Mouse (Mus musculus): ENCODE results near the gene Olfr419.

The Olfr419 gene

DNA sequence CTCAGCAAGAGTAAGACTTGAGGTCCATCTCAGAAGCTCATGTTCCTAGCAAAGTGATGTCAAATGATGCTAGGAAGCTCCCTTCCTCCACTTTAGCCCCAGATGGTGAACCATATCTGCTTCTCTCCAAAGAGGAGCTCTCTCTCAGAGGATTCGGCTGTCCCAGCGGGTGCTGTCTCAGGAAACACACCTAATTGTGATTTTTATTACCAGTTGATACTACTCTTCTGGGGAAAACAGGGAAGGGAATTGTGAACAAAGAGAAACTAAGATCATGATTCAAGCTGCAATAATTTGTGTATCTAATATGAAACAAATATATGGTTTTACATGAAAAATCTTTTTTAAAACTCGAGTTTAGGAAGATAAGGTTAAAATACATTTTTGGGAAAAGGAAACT lies at the start of gene Olfr419:
TSS of gene Olfr419 (minus strand) at position 101 of the 400 bp plus-strand sequence.
- DNase-seq (ENCODE audit: low spot score), result no peak

DNA sequence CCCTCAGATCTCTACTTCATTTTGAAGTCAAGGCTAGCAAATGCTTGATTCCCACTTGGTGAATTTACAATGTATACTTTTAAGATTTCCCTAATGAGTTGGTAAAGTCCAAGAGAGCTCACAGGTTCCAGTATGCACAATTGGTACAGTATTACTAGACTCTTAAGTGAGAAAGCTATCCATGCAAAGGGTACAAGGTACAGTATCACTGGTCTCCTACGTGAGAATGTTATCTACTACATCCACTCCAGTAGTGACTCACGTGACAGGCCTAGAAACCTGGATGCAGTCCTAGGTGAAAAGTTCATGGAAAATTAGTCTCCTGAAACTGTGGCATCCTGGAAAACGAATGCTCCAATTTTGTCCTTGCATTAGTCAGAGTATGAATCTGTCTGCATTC lies 18.8 kb upstream of the Olfr419 start:
- no peak for DNase-seq (ENCODE audit: low spot score)

DNA sequence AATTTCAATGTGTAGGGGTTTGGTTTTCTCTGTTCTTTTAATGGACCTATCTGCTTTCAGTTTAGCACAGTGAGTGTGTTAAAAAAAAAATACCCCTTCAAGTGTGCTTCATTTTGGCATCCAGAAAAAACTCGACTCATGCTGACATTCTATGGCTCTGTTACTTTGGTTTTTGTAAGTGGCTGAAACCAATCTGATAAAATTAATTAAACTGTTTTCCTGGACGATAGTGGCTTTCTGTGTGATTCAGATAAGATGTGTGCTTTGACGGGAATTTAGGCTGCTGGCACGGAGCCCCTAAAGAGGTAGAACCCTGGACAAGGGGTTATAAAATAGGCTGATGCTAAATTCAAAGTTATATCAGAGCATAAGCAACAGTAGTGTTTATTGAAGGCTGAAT lies 17.3 kb upstream of the Olfr419 start:
- DNase-seq (ENCODE audit: low spot score), result no peak

DNA sequence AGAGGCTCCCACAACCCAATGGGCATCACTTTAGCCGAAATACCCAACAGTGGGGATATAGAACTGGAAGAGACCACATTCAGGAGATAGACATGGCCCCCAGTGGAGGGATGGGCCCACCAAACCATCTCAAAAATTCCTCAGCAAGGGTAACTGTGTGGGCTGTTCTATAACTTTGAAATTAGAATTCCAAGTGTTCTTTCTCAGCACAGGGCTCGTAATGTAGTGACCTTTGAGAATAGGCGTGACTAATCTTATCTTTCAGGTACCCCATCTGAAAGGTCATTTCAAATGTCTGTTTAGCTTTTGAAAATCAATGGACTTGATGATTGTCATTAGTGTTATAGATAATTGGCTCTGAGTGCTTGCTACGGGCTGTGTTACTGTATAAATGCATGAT lies 16.0 kb upstream of the Olfr419 start:
- DNase-seq (ENCODE audit: low spot score), result no peak

DNA sequence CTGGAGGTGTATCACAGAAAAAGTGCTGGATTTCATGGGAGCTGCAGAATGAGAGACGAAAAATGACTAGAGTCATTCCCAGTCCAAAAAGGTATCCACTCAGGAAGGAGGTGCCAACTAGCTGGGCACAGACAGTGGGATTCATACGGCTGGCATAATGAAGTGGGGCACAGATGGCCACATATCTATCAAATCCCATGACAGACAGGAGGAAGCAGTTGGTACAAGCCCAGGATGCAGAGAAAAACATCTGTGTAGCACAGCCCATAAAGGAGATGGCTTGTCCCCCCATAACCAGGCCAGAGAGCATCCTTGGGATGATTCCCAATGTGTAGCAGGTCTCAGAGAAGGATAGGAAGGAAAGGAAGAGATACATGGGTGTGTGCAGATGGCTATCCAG lies 1.5 kb downstream of the Olfr419 start:
- no peak for DNase-seq (ENCODE audit: low spot score)

DNA sequence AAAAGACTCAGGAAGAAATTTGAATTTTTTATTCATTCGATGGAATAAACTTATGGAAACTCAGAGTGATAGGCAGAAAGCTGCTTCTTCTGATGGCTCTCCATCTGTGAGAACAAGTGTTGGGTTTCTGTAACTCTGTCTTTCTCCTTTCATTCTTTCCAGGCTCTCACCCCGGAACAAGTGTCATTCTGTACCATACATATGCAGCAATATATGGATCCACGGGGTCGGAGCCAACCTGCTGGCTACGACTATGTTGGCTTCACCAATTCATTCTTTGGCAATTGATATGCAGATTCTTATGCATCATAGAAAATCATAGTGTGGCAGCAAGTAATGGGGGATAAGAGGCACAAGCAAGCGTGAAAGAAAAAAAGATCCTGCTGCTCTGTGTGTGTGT lies 4.7 kb downstream of the Olfr419 start:
- no peak for DNase-seq (ENCODE audit: low spot score)

DNA sequence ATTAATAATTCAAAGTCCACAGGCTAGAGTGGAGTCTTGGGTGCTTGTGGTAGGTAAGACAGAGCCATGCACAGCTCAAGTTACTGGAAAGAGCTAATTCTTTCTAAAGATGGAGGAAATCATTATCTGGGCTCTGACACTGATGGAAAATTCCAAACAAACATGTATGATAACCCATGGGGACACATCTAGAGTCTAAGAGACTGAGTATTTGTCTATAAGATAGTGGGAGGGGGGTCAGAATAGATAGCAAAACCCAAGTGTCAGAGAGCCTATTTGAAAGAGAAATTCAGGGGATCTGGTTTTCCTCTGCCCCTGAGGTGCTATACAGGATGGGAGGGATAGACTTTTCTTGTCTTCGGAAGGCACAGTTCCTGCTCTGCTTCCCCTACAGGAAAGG lies 5.8 kb downstream of the Olfr419 start:
- DNase-seq (ENCODE audit: low spot score), result no peak

DNA sequence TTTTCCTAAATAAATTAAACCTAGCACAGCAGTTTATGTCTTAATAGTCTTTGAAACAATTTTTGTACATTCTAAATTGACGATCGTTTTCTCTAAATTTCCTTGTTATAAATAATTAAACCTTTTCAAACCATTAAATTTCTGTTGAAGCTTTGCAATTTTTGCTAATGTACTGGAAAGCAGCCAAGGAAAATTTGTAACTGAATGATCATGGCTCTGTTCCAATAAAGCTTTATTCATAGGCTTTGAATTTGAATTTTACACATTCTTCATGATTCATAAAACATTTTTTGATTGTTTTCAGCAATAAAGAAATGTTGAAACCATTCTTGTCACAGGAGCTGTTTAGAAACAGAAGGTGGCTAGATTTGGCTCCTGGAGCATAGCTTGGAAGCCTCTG lies 7.2 kb downstream of the Olfr419 start:
- DNase-seq (ENCODE audit: low spot score), result no peak

DNA sequence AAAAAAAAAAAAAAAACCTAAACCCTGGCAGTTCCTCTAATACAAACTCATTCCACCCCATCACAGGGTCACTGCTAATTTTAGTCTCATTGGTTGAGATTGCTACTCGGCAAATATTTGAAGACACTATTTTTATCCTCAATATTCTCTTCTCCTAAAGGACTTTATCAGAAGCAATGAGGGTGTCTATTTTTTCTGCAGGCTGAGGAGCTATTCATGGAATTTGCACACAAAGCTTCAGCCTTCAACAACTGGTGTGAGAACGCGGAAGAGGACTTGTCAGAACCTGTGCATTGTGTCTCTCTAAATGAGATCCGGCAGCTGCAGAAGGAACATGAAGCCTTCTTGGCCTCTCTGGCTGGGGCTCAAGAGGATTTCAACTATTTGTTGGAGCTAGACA lies 11.9 kb downstream of the Olfr419 start:
- DNase-seq (ENCODE audit: low spot score), result no peak

DNA sequence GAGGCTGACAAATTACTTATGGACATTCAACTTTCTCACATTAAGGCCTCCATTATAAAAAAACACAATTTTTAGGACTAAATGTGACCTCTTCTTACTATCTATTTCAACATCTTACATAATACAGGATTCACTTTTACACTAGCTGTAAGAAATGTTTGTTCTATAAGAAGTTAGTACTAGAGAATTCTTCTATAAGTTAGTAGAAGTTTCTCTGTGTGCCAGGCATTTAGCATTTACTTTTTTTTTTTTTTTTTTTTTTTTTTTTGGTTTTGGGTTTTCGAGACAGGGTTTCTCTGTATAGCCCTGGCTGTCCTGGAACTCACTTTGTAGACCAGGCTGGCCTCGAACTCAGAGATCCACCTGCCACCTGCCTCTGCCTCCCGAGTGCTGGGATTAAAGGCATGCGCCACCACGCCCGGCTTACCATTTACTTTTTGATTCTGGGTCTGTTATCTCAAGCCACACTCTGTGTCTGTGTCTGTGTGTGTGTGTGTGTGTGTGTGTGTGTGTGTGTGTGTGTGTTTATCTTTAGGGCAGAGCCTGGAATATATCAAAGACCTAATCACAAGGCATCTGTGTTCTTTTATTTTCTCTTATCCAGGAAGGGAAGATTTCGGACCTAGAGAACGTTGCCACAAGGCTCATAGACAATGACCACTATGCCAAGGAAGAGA lies 35.2 kb downstream of the Olfr419 start:
- DNase-seq (ENCODE audit: low spot score), result no peak

DNA sequence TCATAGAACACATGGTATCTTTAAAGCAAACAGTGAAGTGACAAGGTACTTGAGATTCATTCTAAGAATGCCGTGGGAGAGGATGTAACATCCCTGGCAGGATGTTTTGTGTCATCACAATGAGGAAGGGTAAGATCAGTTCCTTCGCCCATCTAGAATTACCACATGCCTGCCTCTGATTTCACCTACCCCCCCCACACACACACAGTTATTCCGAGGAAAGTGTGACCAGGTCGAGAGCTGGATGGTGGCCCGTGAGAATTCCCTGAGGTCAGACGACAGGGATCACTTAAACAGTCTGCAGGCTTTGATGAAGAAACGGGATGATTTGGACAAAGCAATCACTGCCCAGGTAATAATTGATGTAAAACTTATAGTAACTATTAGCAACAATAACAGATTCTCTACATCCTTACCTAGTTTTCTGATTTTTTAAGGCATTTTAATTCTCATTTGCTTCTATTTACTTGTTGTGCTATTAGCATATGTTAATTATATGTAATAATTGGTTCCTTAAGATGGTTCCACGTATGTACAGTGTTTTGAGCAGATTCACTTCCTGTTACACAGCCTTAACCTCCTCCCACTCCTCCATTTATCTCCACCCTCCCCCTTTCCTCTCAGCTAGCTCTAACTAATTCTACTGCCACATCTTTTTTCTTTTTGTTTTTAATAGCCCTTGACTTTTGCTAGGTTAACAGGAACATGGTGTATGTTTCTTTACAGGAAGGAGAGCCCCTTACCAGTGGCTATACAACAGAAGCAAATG lies 36.4 kb downstream of the Olfr419 start:
- no peak for DNase-seq (ENCODE audit: low spot score)

DNA sequence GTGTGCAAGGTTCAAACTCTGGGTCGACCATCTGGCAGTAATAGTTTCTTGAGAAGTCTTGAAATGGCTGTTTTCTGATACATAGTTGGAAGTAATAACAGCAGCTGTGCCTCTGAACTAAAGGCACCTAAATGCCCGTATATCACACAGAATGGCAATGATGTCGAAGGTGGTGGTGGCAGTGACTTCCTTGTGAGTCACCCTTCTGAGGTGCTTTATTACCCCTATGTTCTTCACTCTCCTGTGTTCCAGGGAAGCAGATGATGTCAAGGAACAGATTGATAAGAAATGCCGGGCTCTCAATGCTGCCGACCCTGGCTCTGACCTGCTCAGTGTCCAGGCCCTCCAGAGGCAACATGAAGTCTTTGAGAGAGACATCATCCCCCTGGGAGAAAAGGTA lies 39.6 kb downstream of the Olfr419 start:
- no peak for DNase-seq (ENCODE audit: low spot score)

DNA sequence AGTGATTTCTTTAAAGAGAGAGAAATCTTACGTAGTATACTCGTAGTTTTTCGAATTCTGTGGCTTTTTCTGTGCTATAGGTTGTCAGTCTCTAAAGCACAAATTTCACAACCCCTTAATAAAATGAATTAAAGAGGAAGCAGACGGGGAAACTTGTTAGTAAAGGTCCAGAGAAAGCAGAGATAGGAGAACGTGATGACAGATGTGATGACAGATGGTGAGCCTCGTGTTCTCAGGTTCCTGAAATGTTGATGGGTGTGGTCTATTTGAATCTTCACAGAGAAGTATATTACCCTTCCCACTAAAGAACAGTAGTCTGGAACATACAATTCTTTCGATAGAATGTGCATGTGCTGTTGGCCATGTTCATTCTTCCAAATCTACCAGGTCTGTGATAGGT lies 47.2 kb downstream of the Olfr419 start:
- DNase-seq (ENCODE audit: low spot score), result no peak

Data from adipocyte (in vitro differentiated cells).